Mouse (Mus musculus): ENCODE data around the gene Prkag2. TPM values are rescaled to one million over a fixed set of nuclear protein-coding genes. Genes with fewer than 3 reads are reported as not detected.
A peak's percentile ranks its signal among the peaks of the same experiment; 100 is the strongest.

Gene Prkag2
- polyA plus RNA-seq, 1 experiment from 2014 or later, result 125 TPM

- WGBS, result 5% methylated on average over 21 of the region's 21 CpGs
- H3K36me3 ChIP-seq (ENCODE audit: control insufficient read depth, insufficient read depth), result no peaks in the 10 kb centered on the region
- peak overlapping the region; percentile 67 for H3K9ac ChIP-seq (ENCODE audit: low read length)
Observed at GRCm38 (mm10) chr5:24843103-24843475, 257.4 kb downstream of the Prkag2 start.

GRCm38 (mm10) chr5:24842274-24843102 is 258.0 kb downstream of the Prkag2 start, which contains the start of gene Rheb:
Gene Rheb, minus strand, starts transcription at chr5:24842624.
- under 1% methylated on average over 92 of the region's 92 CpGs for WGBS
- Histone ChIP-seq H3K27me3 (ENCODE audit: control insufficient read depth, insufficient read depth, low read length) (no peaks in the 10 kb centered on the region), H3K9me3 (replicated peaks; ENCODE audit: control insufficient read depth, low read length) (no peaks in the 10 kb centered on the region), H3K4me3 (ENCODE audit: low read length) (peak within 1 kb of the TSS; percentile 99), H3K4me2 (ENCODE audit: low read depth, low read length) (peak within 1 kb of the TSS; percentile 86), H3K27ac (ENCODE audit: low read length) (peak within 1 kb of the TSS; percentile 100), H3K9ac (ENCODE audit: low read length) (peak within 1 kb of the TSS; percentile 99), H3K36me3 (ENCODE audit: control insufficient read depth, insufficient read depth) (no peaks in the 10 kb centered on the region), H3K4me1 (ENCODE audit: control insufficient read depth, insufficient read depth, low read length) (peaks cover 39% of the 10 kb centered on the region)
- peak; percentile 96 for ATAC-seq (replicated peaks; ENCODE audit: extremely low read depth, insufficient read depth, low FRiP score)

More at GRCm38 (mm10) chr5:24843103-24843475, 257.4 kb downstream of the Prkag2 start:
- Histone ChIP-seq H3K27ac (ENCODE audit: low read length) (peak overlapping the region; percentile 93), H3K4me1 (ENCODE audit: control insufficient read depth, insufficient read depth, low read length) (peaks cover 36% of the 10 kb centered on the region), H3K4me2 (ENCODE audit: low read depth, low read length) (peak overlapping the region; percentile 86), H3K4me3 (ENCODE audit: low read length) (peak overlapping the region; percentile 99), H3K27me3 (ENCODE audit: control insufficient read depth, insufficient read depth, low read length) (no peaks in the 10 kb centered on the region), H3K9me3 (replicated peaks; ENCODE audit: control insufficient read depth, low read length) (no peaks in the 10 kb centered on the region)
- no peak for ATAC-seq (replicated peaks; ENCODE audit: extremely low read depth, insufficient read depth, low FRiP score)

- peak overlapping the region; percentile 100 for H3K27ac ChIP-seq (ENCODE audit: low read length)
- no peaks in the 10 kb centered on the region for H3K27me3 ChIP-seq (ENCODE audit: control insufficient read depth, insufficient read depth, low read length)
- H3K4me2 ChIP-seq (ENCODE audit: low read depth, low read length), result peak overlapping the region; percentile 82
- H3K9ac ChIP-seq (ENCODE audit: low read length), result peak overlapping the region; percentile 99
- ATAC-seq (replicated peaks; ENCODE audit: extremely low read depth, insufficient read depth, low FRiP score), result peak; percentile 10
- peak overlapping the region; percentile 99 for H3K4me3 ChIP-seq (ENCODE audit: low read length)
- under 1% methylated on average over 48 of the region's 50 CpGs for WGBS
- H3K36me3 ChIP-seq (ENCODE audit: control insufficient read depth, insufficient read depth), result no peaks in the 10 kb centered on the region
- no peaks in the 10 kb centered on the region for H3K9me3 ChIP-seq (replicated peaks; ENCODE audit: control insufficient read depth, low read length)
- peaks cover 45% of the 10 kb centered on the region for H3K4me1 ChIP-seq (ENCODE audit: control insufficient read depth, insufficient read depth, low read length)
Observed at GRCm38 (mm10) chr5:24841662-24842273, 258.7 kb downstream of the Prkag2 start.

- 4% methylated on average over 11 of the region's 11 CpGs for WGBS
- peak overlapping the region; percentile 99 for H3K4me3 ChIP-seq (ENCODE audit: low read length)
- no peak for ATAC-seq (replicated peaks; ENCODE audit: extremely low read depth, insufficient read depth, low FRiP score)
- H3K4me1 ChIP-seq (ENCODE audit: control insufficient read depth, insufficient read depth, low read length), result peaks cover 45% of the 10 kb centered on the region
- H3K9me3 ChIP-seq (replicated peaks; ENCODE audit: control insufficient read depth, low read length), result no peaks in the 10 kb centered on the region
- no peaks in the 10 kb centered on the region for H3K27me3 ChIP-seq (ENCODE audit: control insufficient read depth, insufficient read depth, low read length)
- peak overlapping the region; percentile 100; the same call in 1 of the 2 replicates for H3K27ac ChIP-seq (ENCODE audit: low read length)
- peak overlapping the region; percentile 82 for H3K4me2 ChIP-seq (ENCODE audit: low read depth, low read length)
- H3K36me3 ChIP-seq (ENCODE audit: control insufficient read depth, insufficient read depth), result no peaks in the 10 kb centered on the region
- peak overlapping the region; percentile 99 for H3K9ac ChIP-seq (ENCODE audit: low read length)
Observed at GRCm38 (mm10) chr5:24840975-24841431, 259.4 kb downstream of the Prkag2 start.

GRCm38 (mm10) chr5:24834491-24834890 is 266.0 kb downstream of the Prkag2 start:
- ATAC-seq (replicated peaks; ENCODE audit: extremely low read depth, insufficient read depth, low FRiP score), result no peak

GRCm38 (mm10) chr5:24831912-24832311 is 268.5 kb downstream of the Prkag2 start:
- Histone ChIP-seq H3K27me3 (ENCODE audit: control insufficient read depth, insufficient read depth, low read length) (no peaks in the 10 kb centered on the region), H3K4me2 (ENCODE audit: low read depth, low read length) (no peak overlapping the region), H3K4me3 (ENCODE audit: low read length) (no peak overlapping the region), H3K27ac (ENCODE audit: low read length) (no peak overlapping the region), H3K4me1 (ENCODE audit: control insufficient read depth, insufficient read depth, low read length) (peaks cover 19% of the 10 kb centered on the region), H3K36me3 (ENCODE audit: control insufficient read depth, insufficient read depth) (no peaks in the 10 kb centered on the region), H3K9ac (ENCODE audit: low read length) (no peak overlapping the region), H3K9me3 (replicated peaks; ENCODE audit: control insufficient read depth, low read length) (no peaks in the 10 kb centered on the region)
- no peak for ATAC-seq (replicated peaks; ENCODE audit: extremely low read depth, insufficient read depth, low FRiP score)
- WGBS, result 71% methylated on average over 3 of the region's 3 CpGs

More at GRCm38 (mm10) chr5:24834491-24834890, 266.0 kb downstream of the Prkag2 start:
- peaks cover 25% of the 10 kb centered on the region for H3K4me1 ChIP-seq (ENCODE audit: control insufficient read depth, insufficient read depth, low read length)
- no peak overlapping the region for H3K4me2 ChIP-seq (ENCODE audit: low read depth, low read length)
- no peaks in the 10 kb centered on the region for H3K9me3 ChIP-seq (replicated peaks; ENCODE audit: control insufficient read depth, low read length)
- H3K4me3 ChIP-seq (ENCODE audit: low read length), result no peak overlapping the region
- H3K27ac ChIP-seq (ENCODE audit: low read length), result no peak overlapping the region
- 71% methylated on average over 5 of the region's 5 CpGs for WGBS
- H3K9ac ChIP-seq (ENCODE audit: low read length), result no peak overlapping the region
- no peaks in the 10 kb centered on the region for H3K36me3 ChIP-seq (ENCODE audit: control insufficient read depth, insufficient read depth)
- H3K27me3 ChIP-seq (ENCODE audit: control insufficient read depth, insufficient read depth, low read length), result no peaks in the 10 kb centered on the region

- Histone ChIP-seq H3K4me2 (ENCODE audit: low read depth, low read length) (no peak overlapping the region), H3K4me1 (ENCODE audit: control insufficient read depth, insufficient read depth, low read length) (peaks cover 49% of the 10 kb centered on the region), H3K9me3 (replicated peaks; ENCODE audit: control insufficient read depth, low read length) (no peaks in the 10 kb centered on the region), H3K27me3 (ENCODE audit: control insufficient read depth, insufficient read depth, low read length) (no peaks in the 10 kb centered on the region), H3K9ac (ENCODE audit: low read length) (no peak overlapping the region), H3K36me3 (ENCODE audit: control insufficient read depth, insufficient read depth) (no peaks in the 10 kb centered on the region), H3K27ac (ENCODE audit: low read length) (no peak overlapping the region), H3K4me3 (ENCODE audit: low read length) (no peak overlapping the region)
- ATAC-seq (replicated peaks; ENCODE audit: extremely low read depth, insufficient read depth, low FRiP score), result no peak
- 88% methylated on average over 3 of the region's 3 CpGs for WGBS
Observed at GRCm38 (mm10) chr5:24828446-24828845, 272.0 kb downstream of the Prkag2 start.

GRCm38 (mm10) chr5:24827173-24827572 is 273.3 kb downstream of the Prkag2 start:
- no peaks in the 10 kb centered on the region for H3K27me3 ChIP-seq (ENCODE audit: control insufficient read depth, insufficient read depth, low read length)
- H3K27ac ChIP-seq (ENCODE audit: low read length), result 0 out of 2 replicates have a peak overlapping the region, but pooled peaks have one; percentile 1
- H3K4me3 ChIP-seq (ENCODE audit: low read length), result no peak overlapping the region
- no peaks in the 10 kb centered on the region for H3K36me3 ChIP-seq (ENCODE audit: control insufficient read depth, insufficient read depth)
- H3K4me2 ChIP-seq (ENCODE audit: low read depth, low read length), result no peak overlapping the region
- no peak for ATAC-seq (replicated peaks; ENCODE audit: extremely low read depth, insufficient read depth, low FRiP score)
- H3K9me3 ChIP-seq (replicated peaks; ENCODE audit: control insufficient read depth, low read length), result no peaks in the 10 kb centered on the region
- no peak overlapping the region for H3K9ac ChIP-seq (ENCODE audit: low read length)
- 50% methylated on average over 2 of the region's 2 CpGs for WGBS
- H3K4me1 ChIP-seq (ENCODE audit: control insufficient read depth, insufficient read depth, low read length), result peaks cover 50% of the 10 kb centered on the region
